Mouse (Mus musculus) megakaryocyte progenitor cell, adult 5-6 weeks (primary cell): ENCODE results near the gene Mfsd6l. TPM values are rescaled to one million over a fixed set of nuclear protein-coding genes. Genes with fewer than 3 reads are reported as not detected.

ENCODE experiments used
- ATAC-seq: replicated peaks from 2 replicates; pipeline ENCODE4 v1.8.0; 2016; ENCODE audit warnings: mild to moderate bottlenecking, moderate TSS enrichment, inconsistent platforms; ENCODE audit not compliant: poor library complexity
- total RNA-seq, 2 experiments: library from RNA; stranded (forward) in 1 of 2; stranded (reverse) in 1 of 2; fragments of 157-497, 149-512 nt in 1 of 2; fragments of 200-1000 nt in 1 of 2; gene quantifications; 2 replicates each; pipeline versions ENCODE4 v1.2.3 to v1.2.4; 2015 to 2017

The Mfsd6l gene
- total RNA-seq (2015) (0.17 and 0.34 TPM in 2 replicates), total RNA-seq (2017) (not detected in 2 replicates)

DNA sequence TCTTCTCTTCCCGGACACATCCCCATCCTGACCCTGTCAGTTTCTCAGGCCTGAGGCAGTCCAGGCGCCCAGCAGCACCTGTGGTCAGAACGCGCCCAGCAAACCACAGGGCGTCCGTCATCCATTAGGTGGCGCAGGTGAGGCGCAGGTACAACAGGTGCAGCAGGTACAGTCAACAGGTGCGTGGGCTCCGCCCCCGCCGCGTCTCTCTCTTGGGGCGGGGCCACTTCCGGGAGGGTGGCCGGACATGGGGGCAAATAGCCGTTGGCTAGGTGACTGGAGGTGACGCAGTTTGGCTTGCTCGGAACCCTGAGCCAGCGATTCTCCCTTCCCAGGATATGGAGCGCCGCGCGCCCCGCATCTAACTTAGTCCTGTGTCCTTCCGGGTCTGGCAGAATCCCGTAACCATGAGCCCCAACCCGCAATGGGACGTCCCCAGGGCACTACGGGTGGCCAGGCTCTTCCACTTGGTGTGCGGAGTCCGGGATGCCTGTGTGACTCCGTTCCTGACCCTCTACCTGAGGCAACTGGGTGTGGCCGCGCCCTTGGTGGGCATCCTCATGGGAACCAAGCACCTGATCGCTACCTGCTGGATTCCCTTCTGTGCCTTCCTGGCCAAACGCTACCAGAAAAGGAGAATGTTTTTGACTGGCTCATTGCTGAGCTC lies at the start of gene Mfsd6l:
TSS of gene Mfsd6l (plus strand) at position 269 of the 667 bp plus-strand sequence.
- ATAC-seq = no peak

GRCm38 (mm10) chr11:68507246-68507645 lies 48.7 kb upstream of the Mfsd6l start:
- ATAC-seq = no peak

- ATAC-seq = no peak
These were observed 47.4 kb upstream of the Mfsd6l start for GRCm38 (mm10) chr11:68508619-68509018.

- ATAC-seq = peak; percentile 54
These were observed 46.8 kb upstream of the Mfsd6l start for GRCm38 (mm10) chr11:68509194-68509593.

- ATAC-seq = peak; percentile 90
These were observed 42.0 kb upstream of the Mfsd6l start for GRCm38 (mm10) chr11:68513969-68514368.

GRCm38 (mm10) chr11:68519362-68519761 lies 36.6 kb upstream of the Mfsd6l start:
- 0 out of 2 replicates have a peak, but pooled peaks have one; percentile 55 for ATAC-seq

- peak; percentile 37 for ATAC-seq
These were observed 36.2 kb upstream of the Mfsd6l start for GRCm38 (mm10) chr11:68519815-68520214.

DNA sequence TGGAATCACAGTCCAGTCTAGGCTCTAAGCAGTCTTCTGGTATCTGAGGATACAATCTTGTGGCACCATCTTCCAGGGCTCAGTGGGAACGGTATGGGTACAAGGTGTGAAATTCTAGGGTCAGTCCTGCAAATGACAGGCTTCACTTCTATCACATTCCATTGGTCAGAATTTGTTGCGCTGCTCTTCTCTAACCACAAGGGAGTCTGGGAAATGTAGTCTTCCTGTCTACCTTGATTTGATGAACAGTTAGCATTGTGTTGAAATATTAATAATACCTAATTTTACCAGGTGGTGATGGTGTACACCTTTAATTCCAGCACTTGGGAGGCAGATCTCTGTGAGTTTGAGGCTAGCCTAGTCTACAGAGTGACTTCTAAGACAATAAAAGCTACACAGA lies 35.5 kb upstream of the Mfsd6l start:
- no peak for ATAC-seq

DNA sequence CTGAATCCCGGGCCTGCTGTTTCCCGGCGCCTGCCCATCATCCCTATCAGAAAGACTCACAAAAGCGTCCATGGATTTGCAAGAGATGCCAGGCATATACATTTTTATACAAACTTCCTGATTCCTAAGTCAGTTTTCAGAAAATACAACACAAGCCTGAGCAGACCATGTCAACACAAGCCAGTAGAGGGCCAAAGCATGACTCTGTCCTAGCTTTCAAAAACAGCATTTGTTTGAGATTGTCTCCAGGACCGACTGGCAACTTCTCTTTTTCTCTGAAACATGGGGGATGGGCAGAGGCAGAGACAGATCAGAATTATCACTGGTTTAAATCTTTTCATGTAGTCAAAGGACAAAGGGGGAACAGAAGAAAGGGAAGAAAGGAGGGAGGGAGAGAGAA lies 34.6 kb upstream of the Mfsd6l start:
- ATAC-seq = peak; percentile 64

GRCm38 (mm10) chr11:68526441-68526840 lies 29.5 kb upstream of the Mfsd6l start:
- ATAC-seq = no peak

GRCm38 (mm10) chr11:68531066-68531806 lies 24.8 kb upstream of the Mfsd6l start:
- no peak for ATAC-seq

DNA sequence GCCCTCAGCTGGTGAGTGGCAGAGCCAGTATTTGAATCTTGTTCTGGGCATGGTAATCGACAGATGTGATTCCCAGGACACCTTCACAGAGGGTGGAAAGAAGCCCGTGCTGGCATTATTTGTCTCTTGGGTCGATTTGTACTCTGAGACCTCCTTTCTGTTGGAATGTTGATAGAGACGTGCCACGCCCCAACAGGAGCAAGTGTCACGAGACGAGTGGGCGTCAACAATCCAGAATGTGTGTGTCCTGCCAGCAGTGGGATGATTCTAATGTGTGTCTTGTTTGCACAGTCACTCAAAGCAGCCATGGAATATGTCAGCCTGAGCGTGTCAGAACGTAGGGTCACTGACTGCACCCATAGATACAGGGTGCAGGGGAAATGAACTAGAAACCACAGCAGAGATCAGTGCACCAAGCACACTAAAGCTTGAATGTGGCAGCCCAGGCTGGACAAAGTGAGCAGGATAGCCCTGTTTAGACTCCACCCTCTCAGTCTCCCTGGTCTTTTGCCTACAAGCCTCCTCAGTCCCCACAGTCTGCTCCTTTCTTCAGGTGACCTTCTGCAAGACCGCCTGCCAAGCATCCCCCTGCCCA lies 23.9 kb upstream of the Mfsd6l start:
- ATAC-seq = no peak

DNA sequence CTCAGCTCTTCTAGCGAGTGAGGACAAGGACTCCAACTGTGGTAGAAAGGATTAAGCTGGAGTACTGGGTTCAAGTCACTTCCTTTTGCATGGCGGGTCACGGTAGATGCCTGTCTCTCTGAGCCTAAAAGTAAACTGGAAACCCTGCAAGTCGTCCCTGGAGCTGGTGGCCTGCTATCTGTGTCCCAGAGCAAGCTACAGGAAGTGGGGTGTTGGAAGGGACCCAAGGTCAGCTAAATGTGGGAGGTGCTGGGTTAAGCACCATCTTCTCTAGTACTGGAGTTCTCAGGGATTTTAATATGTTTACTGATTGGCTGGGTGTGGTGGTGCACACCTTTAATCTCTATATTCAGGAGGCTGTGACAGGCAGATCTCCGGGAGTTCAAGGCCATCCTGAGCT lies 23.2 kb upstream of the Mfsd6l start:
- no peak for ATAC-seq

- no peak for ATAC-seq
These were observed 22.0 kb upstream of the Mfsd6l start for GRCm38 (mm10) chr11:68533971-68534475.

DNA sequence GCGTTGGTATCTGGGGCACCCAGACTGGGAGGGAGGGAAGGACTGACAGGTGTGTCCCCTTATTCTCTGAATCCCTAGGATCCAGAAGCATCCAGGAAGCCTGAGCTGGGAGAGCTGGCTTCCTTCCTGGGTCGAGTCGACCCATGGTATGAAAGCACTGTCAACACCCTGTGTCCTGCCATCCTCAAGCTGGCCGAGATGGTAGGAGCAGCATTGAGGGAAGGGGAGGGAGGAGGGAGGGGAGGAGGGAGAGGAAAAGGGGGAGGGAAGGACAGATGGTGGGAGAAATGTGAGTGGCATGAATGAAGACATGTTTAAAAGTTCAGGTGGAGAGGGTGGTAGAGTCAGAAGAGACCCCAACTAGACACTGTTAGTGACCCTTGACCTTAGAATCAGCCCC lies 20.0 kb upstream of the Mfsd6l start:
- no peak for ATAC-seq

DNA sequence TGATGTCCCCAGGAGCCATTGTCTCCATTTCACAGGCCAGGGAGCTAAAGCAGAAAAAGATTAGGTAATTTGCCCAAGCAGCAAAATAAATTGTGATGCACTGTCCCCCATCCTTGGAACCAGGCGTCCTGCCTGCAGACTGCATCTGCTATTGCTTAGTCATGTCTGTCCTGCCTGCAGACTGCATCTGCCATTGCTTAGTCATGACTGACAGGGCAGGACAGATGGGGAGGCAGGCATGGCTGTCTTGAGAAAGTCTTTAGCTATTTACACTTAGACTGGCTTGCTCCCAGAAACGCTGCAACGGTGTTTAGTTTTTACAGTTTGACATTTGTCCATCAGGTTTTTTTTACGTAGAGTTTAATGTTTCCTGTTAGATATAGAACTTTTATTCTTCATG lies 19.5 kb upstream of the Mfsd6l start:
- ATAC-seq = peak; percentile 80

- no peak for ATAC-seq
These were observed 16.4 kb upstream of the Mfsd6l start for GRCm38 (mm10) chr11:68539621-68540020.

DNA sequence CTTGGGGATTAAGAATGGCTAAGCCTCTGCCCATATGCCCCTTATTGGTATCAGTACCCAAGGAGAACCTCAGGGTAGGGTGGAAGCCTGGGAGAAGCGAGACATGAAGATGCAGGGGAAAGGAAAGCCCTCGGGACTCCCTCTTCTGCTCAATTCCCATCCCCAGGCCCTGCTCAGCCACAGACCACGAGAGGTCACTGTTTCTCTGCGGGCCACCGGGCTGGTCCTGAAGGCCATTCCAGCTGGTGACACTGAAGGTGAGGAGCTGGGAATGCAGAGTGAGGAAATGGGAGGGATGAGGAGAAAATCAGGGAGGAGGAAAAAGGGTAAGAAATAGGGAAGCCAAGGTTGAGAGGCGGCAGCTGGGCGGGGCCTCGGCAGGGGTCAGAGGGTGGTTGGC lies 11.4 kb upstream of the Mfsd6l start:
- no peak for ATAC-seq

DNA sequence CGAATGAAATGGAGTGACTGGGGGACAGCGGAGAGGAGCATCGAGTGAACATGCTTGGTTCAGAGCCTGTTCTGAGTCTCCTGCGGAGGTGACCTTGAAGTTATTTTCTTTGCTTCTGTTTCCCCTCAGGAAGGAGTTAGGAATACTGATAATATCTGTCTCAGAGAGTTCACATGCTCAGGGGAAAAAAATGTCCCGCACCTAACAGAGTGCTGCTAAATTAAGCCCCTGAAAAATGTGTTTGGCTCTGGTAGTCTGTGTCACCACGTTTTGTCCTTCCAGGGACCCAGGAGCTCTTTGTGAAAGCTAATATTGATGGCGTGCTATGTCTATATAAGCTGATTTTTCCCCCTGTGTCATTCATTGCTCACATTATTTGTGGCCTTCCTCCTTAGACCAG lies 10.8 kb upstream of the Mfsd6l start:
- ATAC-seq = no peak

DNA sequence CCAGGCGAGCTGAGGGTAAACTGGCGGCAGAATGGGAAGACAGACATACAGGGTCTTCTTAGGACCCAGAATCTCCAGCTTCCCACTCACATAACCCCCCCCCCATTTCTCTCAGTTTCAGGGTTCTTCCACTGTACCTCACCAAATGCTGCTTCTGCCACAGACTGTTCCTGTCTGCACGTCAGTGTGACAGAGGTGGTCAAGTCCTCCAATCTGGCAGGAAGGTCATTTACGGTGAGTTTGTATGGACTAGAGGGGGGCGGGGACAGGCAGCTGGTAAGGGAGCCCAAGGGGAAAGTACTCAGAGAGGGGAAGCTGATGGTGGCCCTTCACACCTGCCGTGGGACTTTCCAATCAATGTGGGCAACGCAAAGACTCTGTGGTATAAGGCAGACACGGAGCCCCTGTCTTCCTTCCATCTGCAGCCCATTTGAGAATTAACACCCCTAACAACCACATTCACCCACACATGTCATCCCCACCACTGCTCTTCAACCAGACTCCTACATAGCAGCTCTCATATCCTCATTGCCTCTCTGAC lies 10.2 kb upstream of the Mfsd6l start:
- ATAC-seq = no peak

DNA sequence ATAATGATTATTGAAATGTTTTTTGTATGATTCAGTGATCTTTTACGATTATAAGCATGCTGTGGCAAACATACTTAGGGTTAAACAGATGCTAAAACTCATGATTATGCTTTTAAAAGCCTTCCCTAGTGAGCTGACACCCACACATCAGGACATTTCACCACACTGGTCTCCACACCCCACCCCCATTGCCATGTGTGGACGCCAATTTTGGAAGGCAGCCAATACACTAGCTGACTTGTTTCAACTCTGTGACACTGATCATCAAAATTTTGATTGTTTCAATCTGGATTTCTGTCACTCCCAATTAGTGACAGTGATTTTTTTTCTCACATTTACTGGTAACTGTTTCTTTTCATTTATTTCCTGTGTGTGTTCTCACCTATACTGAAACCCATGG lies 8.5 kb upstream of the Mfsd6l start:
- no peak for ATAC-seq
